Mouse (Mus musculus) stomach, embryonic 15.5 days (tissue): ENCODE measurements around the gene Cars2. TPM values are rescaled to one million over a fixed set of nuclear protein-coding genes. Genes with fewer than 3 reads are reported as not detected.
"Not testable (repeated sequence)": the region's sequence is repeated elsewhere in the genome, so short reads cannot be mapped to it uniquely, and the experiment has no call there.

Experiments used
- ATAC-seq: fragments of 200-750 bp; cut with Nextera tagmentation; 2 replicates; pipeline ENCODE4 v1.8.0; 2017; ENCODE audit warnings: low read depth, moderate number of reproducible peaks, moderate TSS enrichment; ENCODE audit not compliant: insufficient read depth, low FRiP score
- H3K27ac ChIP-seq: fragments of 300-500 bp; sonication (generic); 2 replicates; pipeline ENCODE4 v1.5.1; 2015; ENCODE audit warnings: mild to moderate bottlenecking, inconsistent platforms
- H3K27me3 ChIP-seq: fragments of 300-500 bp; sonication (generic); replicated peaks from 2 replicates; pipeline ENCODE4 v1.6.1; 2015; ENCODE audit warnings: inconsistent platforms
- H3K36me3 ChIP-seq: fragments of 300-500 bp; sonication (generic); 2 replicates; pipeline ENCODE4 v1.6.1; 2015; ENCODE audit warnings: inconsistent platforms
- H3K4me1 ChIP-seq: fragments of 300-500 bp; sonication (generic); 2 replicates; pipeline ENCODE4 v1.6.1; 2015; ENCODE audit warnings: inconsistent platforms
- H3K4me2 ChIP-seq: fragments of 300-500 bp; sonication (generic); 2 replicates; pipeline ENCODE4 v1.6.1; 2015; ENCODE audit warnings: mild to moderate bottlenecking, inconsistent platforms
- H3K4me3 ChIP-seq: fragments of 300-500 bp; sonication (generic); replicated peaks from 2 replicates; pipeline ENCODE4 v1.5.1; 2015; ENCODE audit warnings: inconsistent platforms
- H3K9ac ChIP-seq: fragments of 300-500 bp; sonication (generic); 2 replicates; pipeline ENCODE4 v1.6.1; 2015; ENCODE audit warnings: inconsistent platforms
- H3K9me3 ChIP-seq: fragments of 300-500 bp; sonication (generic); 2 replicates; pipeline ENCODE4 v1.6.1; 2016; ENCODE audit warnings: inconsistent platforms
- WGBS: fragments of 180-500 bp; shearing (Covaris S2); methylation state at CpG from one replicate; pipeline ENCODE4 v1.1.7; 2015; 5-methylcytosine and 5-hydroxymethylcytosine counted together
- polyA plus RNA-seq: library from polyadenylated mRNA; unstranded; fragments of >200 nt; fragmentation: Nextera tagmentation; extraction: Ambion mirVana; gene quantifications from 2 replicates; pipeline ENCODE4 v1.2.1, GENCODE M21; 2015

The Cars2 gene
- polyA plus RNA-seq, 1 experiment from 2014 or later, result 27.4 TPM

DNA sequence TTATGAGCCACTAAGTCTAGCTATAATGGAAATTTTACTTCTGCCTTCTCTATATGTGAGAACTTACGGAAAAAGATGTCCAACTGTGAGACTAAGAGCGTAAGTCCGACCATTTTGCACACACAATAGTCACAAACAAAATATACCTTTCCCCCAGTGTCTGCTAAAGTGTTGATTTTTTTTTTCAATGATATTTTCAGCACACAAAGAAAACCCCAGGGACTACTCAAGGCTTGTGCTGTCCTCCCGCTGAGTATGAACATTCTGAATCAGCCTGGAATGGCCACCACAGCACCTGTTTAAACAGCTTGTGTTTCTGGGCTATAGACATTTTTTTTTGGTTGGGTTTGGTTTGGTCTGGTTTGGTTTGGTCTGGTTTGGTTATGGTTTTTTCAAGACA lies 20.2 kb upstream of the Cars2 start:
- Histone ChIP-seq H3K4me2 (no peak overlapping the region), H3K4me3 (no peak overlapping the region), H3K27me3 (no peaks in the 10 kb centered on the region), H3K9me3 (no peaks in the 10 kb centered on the region), H3K9ac (no peak overlapping the region), H3K4me1 (peaks cover 6% of the 10 kb centered on the region; the same call in 1 of the 2 replicates), H3K27ac (no peak overlapping the region), H3K36me3 (0 out of 2 replicates have a peak, but pooled peaks cover 4% of the 10 kb centered on the region)
- WGBS, result 91% methylated on average over 4 of the region's 4 CpGs
- no peak for ATAC-seq

- no peaks in the 10 kb centered on the region for H3K9me3 ChIP-seq
- no peak overlapping the region for H3K4me2 ChIP-seq
- no peak for ATAC-seq
- 81% methylated on average over 22 of the region's 22 CpGs for WGBS
- H3K27ac ChIP-seq, result no peak overlapping the region
- no peaks in the 10 kb centered on the region for H3K4me1 ChIP-seq
- no peaks in the 10 kb centered on the region for H3K27me3 ChIP-seq
- H3K4me3 ChIP-seq, result no peak overlapping the region
- no peak overlapping the region for H3K9ac ChIP-seq
- peaks cover 13% of the 10 kb centered on the region for H3K36me3 ChIP-seq
These were observed 18.9 kb upstream of the Cars2 start for GRCm38 (mm10) chr8:11569260-11570097.

- not testable (repeated sequence) for ATAC-seq, H3K27ac ChIP-seq, H3K9me3 ChIP-seq, H3K4me1 ChIP-seq, H3K4me2 ChIP-seq, H3K27me3 ChIP-seq, H3K4me3 ChIP-seq, H3K9ac ChIP-seq
- 92% methylated on average over 2 of the region's 2 CpGs for WGBS
- peaks cover 26% of the 10 kb centered on the region for H3K36me3 ChIP-seq
These were observed 17.6 kb upstream of the Cars2 start for GRCm38 (mm10) chr8:11568193-11568592.

DNA sequence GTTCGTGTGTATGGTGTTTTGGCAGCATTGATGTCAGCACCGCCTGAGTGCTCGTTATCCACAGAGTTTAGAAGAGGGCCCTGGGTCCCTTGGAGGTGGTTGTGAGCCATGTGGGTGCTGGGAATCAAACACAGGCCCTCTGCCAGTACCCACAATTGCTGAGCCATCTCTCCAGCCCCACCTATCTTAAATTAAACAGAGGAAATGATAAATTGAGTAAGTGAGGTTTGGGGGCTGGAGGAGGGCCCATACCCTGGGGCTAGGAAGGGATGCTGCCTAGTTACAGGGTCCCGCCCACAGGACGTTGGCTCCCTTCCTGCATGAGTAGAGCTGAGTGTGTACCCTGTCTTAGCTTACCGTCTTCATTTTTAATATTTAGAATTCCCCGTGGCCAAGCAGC lies 14.1 kb upstream of the Cars2 start:
- Histone ChIP-seq H3K4me1 (0 out of 2 replicates have a peak, but pooled peaks cover 5% of the 10 kb centered on the region), H3K4me2 (no peak overlapping the region), H3K27me3 (no peaks in the 10 kb centered on the region), H3K27ac (no peak overlapping the region), H3K4me3 (no peak overlapping the region), H3K9ac (no peak overlapping the region), H3K36me3 (peaks cover 36% of the 10 kb centered on the region), H3K9me3 (no peaks in the 10 kb centered on the region)
- WGBS, result 87% methylated on average over 7 of the region's 7 CpGs
- no peak for ATAC-seq

GRCm38 (mm10) chr8:11564236-11564635 lies 13.7 kb upstream of the Cars2 start:
- Histone ChIP-seq H3K4me2 (no peak overlapping the region), H3K4me1 (peaks cover 9% of the 10 kb centered on the region; the same call in 1 of the 2 replicates), H3K27ac (no peak overlapping the region), H3K9ac (no peak overlapping the region), H3K27me3 (no peaks in the 10 kb centered on the region), H3K9me3 (no peaks in the 10 kb centered on the region), H3K4me3 (no peak overlapping the region), H3K36me3 (peaks cover 36% of the 10 kb centered on the region)
- 83% methylated on average over 5 of the region's 5 CpGs for WGBS
- no peak for ATAC-seq

DNA sequence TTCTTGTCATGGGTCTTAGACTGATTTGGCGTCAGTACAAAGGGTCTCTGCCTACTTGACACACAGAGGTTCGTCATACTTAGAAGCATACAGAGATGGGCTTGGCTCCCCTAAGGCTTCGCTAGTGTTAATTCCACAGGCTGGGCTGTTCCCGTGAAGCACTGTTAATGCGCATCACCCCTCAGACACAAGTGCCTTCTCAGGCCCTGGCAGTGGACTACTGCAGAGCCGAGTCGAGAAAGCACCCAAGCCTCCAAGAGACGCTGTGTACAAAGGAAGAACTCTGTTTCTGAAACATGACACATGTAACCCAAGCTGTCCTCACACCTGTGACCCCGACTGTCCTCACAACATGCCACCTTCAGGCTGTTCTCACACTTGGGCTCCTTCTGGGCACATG lies 9.6 kb upstream of the Cars2 start:
- peaks cover 14% of the 10 kb centered on the region; the same call in 1 of the 2 replicates for H3K4me1 ChIP-seq

DNA sequence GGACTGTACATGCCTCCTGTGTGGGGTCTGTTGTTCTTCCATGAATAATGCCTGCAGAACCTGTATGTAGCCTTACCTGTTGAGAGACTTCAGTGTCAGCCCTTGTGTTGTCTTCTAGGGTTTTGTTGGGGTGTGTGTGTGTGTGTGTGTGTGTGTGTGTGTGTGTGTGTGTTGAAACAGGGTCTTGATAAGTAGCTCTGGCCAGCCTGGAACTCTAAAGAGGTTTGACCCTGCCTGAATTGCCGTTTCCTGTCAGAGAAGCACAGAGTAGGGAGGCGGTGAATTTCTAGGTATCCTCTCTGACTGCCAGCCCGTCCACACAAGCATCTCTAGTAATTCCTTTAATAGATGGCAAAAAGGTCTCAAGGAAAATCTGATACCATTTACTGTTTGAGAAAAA lies 8.9 kb upstream of the Cars2 start:
- H3K9me3 ChIP-seq, result no peaks in the 10 kb centered on the region
- peaks cover 14% of the 10 kb centered on the region; the same call in 1 of the 2 replicates for H3K4me1 ChIP-seq
- no peak overlapping the region for H3K9ac ChIP-seq
- peak overlapping the region; percentile 62; the same call in 1 of the 2 replicates for H3K4me2 ChIP-seq
- 64% methylated on average over 3 of the region's 3 CpGs for WGBS
- no peak for ATAC-seq
- peaks cover 23% of the 10 kb centered on the region for H3K36me3 ChIP-seq
- H3K4me3 ChIP-seq, result no peak overlapping the region
- no peak overlapping the region for H3K27ac ChIP-seq
- no peaks in the 10 kb centered on the region for H3K27me3 ChIP-seq

More for the DNA sequence above, 9.6 kb upstream of the Cars2 start:
- H3K27me3 ChIP-seq, result no peaks in the 10 kb centered on the region
- no peak overlapping the region for H3K4me2 ChIP-seq
- no peak overlapping the region for H3K9ac ChIP-seq
- no peaks in the 10 kb centered on the region for H3K9me3 ChIP-seq
- H3K27ac ChIP-seq, result no peak overlapping the region
- H3K4me3 ChIP-seq, result no peak overlapping the region
- no peak for ATAC-seq
- peaks cover 30% of the 10 kb centered on the region for H3K36me3 ChIP-seq
- 77% methylated on average over 9 of the region's 9 CpGs for WGBS

GRCm38 (mm10) chr8:11557768-11558629 lies 7.4 kb upstream of the Cars2 start:
- peak; percentile 80 for ATAC-seq
- Histone ChIP-seq H3K9me3 (no peaks in the 10 kb centered on the region), H3K9ac (peak overlapping the region; percentile 96), H3K4me1 (peaks cover 21% of the 10 kb centered on the region), H3K4me3 (peak overlapping the region; percentile 93), H3K27me3 (no peaks in the 10 kb centered on the region), H3K27ac (peak overlapping the region; percentile 100), H3K4me2 (peak overlapping the region; percentile 85), H3K36me3 (0 out of 2 replicates have a peak, but pooled peaks cover 10% of the 10 kb centered on the region)
- WGBS, result 0% methylated on average over 67 of the region's 67 CpGs

- Histone ChIP-seq H3K27me3 (no peaks in the 10 kb centered on the region), H3K4me1 (peaks cover 21% of the 10 kb centered on the region), H3K4me2 (peak overlapping the region; percentile 85), H3K27ac (peak overlapping the region; percentile 100), H3K9me3 (no peaks in the 10 kb centered on the region), H3K9ac (peak overlapping the region; percentile 96), H3K36me3 (0 out of 2 replicates have a peak, but pooled peaks cover 10% of the 10 kb centered on the region), H3K4me3 (peak overlapping the region; percentile 93)
- under 1% methylated on average over 32 of the region's 32 CpGs for WGBS
- no peak for ATAC-seq
These were observed 6.8 kb upstream of the Cars2 start for GRCm38 (mm10) chr8:11557424-11557767.

DNA sequence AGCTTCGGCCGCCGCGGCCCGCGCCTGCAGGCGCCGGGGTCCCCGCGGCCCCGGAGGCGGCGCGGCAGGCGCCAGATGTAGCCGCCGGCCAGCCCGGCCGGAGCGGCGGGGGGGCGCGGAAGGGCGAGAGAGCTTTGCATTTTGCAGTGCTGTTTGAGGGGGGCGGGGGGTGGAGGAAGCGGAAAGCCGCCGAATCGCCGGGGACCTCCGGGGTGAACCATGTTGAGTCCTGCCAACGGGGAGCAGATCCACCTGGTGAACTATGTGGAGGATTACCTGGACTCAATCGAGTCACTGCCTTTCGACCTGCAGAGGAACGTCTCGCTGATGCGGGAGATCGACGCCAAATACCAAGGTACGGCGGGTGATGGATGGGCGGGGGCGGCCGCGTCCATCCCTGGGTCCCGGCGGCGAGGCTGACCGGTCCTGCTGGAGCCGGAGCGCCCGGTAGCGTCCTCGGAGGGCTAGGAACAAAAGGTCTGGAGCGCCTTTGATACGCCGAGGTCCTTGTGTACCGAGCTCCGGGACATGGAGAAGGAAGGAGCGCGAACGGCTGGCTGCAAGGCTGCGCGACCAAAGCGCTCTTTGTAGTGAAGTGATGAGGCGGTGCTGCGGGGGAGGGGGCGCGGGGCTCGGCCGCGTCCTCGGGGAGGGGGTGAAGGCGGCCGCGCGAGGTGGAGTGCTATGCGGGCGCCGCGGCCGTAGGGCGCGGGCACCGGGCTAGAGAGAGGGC lies 6.3 kb upstream of the Cars2 start:
- peak overlapping the region; percentile 100 for H3K27ac ChIP-seq
- H3K36me3 ChIP-seq, result 0 out of 2 replicates have a peak, but pooled peaks cover 6% of the 10 kb centered on the region
- WGBS, result under 1% methylated on average over 84 of the region's 85 CpGs
- peak overlapping the region; percentile 96 for H3K9ac ChIP-seq
- no peak for ATAC-seq
- H3K9me3 ChIP-seq, result no peaks in the 10 kb centered on the region
- peaks cover 21% of the 10 kb centered on the region for H3K4me1 ChIP-seq
- peak overlapping the region; percentile 85 for H3K4me2 ChIP-seq
- H3K27me3 ChIP-seq, result no peaks in the 10 kb centered on the region
- H3K4me3 ChIP-seq, result peak overlapping the region; percentile 93
